Mouse (Mus musculus): Measurements from ENCODE around the gene Ccnb1ip1.

Gene Ccnb1ip1

DNA sequence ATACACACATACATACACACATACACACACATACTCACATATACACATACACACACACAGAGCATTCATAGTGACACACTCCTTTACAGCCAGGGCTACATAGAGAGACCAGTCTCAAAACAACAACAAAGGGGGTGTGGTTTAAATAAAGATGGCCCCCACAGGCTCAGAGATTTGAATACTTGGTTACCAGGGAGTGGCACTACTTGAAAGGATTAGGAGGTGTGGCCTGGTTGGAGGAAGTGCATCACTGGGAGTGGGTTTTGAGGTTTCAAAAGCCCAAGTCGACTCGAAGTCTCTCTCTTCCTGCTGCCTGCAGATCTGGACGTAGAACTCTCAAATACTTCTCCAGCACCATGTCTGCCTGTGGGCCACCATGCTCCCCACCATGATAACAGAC, 25.4 kb downstream of the Ccnb1ip1 start:
- DNase-seq (ENCODE audit: low spot score), result no peak

DNA sequence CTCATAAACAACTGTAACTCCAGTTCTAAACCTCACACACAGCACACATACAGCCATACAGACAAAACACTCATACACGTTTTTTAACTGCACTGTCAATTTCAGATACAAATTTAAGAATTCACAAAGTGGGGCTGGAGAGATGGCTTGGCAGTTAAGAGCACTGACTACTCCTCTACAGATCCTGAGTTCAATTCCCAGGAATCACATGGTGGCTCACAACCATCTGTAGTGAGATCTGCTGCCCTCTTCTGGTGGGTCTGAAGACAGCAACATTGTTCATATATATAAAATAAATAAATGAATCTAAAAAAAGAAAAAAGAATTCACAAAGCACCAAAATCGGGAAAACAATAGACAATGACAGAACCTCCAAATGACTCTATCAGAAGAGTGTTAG, 36.2 kb downstream of the Ccnb1ip1 start:
- DNase-seq (ENCODE audit: low spot score), result no peak

GRCm38 (mm10) chr14:50765736-50766135, 41.8 kb downstream of the Ccnb1ip1 start:
- no peak for DNase-seq (ENCODE audit: low spot score)

- DNase-seq (ENCODE audit: low spot score), result no peak
These were observed 49.0 kb downstream of the Ccnb1ip1 start for GRCm38 (mm10) chr14:50758416-50759085.

DNA sequence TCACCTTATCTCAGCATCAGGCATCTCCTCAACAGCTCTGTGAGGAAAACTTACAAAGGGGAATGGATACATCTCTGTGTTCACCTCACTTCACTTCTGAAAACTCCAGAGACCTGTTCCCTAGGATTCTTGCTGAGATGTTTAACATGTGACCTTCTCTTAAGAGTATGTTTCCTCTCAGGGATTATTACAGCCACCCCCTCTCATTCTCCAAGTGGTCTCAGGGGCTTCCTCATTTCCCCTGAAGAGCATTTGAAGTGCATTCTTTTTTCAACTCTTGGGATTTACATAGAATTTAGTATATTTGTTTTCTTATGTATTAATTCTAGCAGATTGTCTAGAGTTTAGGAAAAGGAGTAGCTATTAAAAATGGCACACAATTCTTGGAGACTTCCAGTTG, 62.5 kb downstream of the Ccnb1ip1 start, which contains the start of gene Olfr749:
TSS of gene Olfr749 (minus strand) at position 101 of the 400 bp plus-strand sequence.
- no peak for DNase-seq (ENCODE audit: low spot score)

DNA sequence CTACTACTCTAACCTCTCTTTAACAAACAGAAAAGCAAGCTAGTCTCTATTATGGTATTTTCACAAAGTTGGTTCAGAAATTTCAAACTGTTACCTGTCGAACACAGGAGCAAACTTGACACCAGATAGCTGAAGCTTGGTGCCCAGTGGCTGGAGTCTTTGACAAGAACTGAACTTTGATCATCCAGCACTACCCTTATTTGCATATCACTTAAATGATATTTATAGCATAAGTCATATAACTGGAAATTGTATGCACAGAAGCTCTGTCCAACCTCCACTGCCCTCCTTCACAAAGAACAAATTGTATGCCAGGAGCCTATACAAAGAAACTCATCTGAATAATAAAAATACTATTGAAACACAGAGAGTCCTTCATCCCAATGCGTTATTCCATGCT, 65.9 kb downstream of the Ccnb1ip1 start:
- DNase-seq (ENCODE audit: low spot score), result no peak

GRCm38 (mm10) chr14:50740334-50740733, 67.2 kb downstream of the Ccnb1ip1 start:
- no peak for DNase-seq (ENCODE audit: low spot score)

All from ovary, postnatal 10 days (tissue).